Mouse (Mus musculus): ENCODE results near the gene Fam210b.

Fam210b gene

DNA sequence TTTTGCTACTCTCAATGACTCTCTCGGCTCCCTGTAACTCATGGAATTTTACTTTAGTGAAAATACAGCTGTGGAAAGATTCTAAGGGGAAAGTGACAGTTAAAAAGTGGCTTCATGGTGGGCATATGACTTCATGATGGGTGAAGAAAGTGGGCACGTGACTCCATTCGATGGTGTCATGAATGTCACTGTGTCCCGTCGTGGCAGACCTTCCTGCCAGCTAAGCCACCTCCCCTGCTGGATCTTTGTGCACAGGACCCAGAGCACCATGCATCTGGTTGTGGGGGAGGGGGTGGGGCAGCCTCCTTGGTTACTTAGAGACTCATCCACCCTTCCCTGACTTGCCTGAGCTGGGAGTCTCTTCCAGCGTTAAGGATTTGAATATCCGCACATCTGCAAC lies 58.9 kb downstream of the Fam210b start:
- no peak for DNase-seq (ENCODE audit: low spot score)

DNA sequence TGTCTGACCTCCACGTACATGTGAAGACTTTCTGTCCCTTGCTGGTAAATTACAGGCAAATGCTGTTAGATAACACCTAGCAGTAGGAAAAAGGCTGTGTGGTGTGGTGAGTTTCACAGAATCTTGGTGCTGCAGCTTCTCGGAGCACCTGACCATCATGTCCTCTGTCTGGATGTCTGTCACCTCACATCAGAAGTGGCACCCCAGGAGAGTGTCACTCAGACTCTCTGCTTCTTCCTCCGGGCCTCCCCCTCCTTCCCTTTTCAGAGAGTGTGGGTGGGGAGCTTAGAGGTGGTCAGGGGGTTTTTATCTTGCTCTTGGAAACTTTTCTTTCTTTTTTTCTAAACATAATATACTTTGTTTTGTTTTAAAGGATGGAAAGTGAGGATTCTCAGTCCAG lies 59.6 kb downstream of the Fam210b start:
- DNase-seq (ENCODE audit: low spot score): no peak

Measured in urinary bladder, postnatal 25 days (tissue).